Comparison of ENCODE assay signal across 14 mouse cellular contexts in the genomic region with DNA sequence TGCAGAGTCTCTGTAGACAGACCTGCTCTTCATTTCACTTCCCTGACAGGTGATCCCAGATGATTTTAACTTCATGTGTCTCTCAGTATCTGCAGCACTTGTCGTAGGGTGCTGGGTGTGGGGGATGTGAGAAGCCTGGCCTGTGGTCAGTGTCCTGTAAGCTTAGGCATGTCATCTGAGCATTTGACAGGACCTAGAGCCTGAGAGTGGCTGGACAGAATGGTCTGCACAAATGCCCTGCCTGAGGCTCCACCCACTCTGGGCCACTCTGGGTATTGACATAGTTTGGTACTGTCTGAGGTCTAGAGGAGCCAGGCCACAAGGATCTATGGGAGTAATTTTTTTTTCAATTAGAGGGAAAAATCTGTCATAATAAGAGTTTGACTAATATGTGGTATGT. TPM values are rescaled to one million over a fixed set of nuclear protein-coding genes. Genes with fewer than 3 reads are reported as not detected.
DNase-seq lines count a peak whose midpoint lies in the region; ATAC-seq and TF ChIP-seq lines count a peak whose summit lies in the region.
"Had no signal": no experiment of that assay in that cellular context is flagged by ENCODE, and none has a peak within 500 bp of the region (broad histone marks: within the 10 kb centered on the region; RNA-seq: fewer than 3 reads in every experiment).

No protein-coding gene starts in this region.

- H3K4me1 ChIP-seq in intestine, embryonic 14.5 days (replicated peaks; ENCODE audit: control insufficient read depth, insufficient read depth, low read length): 0 out of 2 replicates have a peak, but pooled peaks cover 5% of the 10 kb centered on the region
- H3K4me1 ChIP-seq in intestine, embryonic 16.5 days (ENCODE audit: control insufficient read depth, insufficient read depth, low read length): 0 out of 2 replicates have a peak, but pooled peaks cover 3% of the 10 kb centered on the region
- peaks cover 9% of the 10 kb centered on the region for H3K4me1 ChIP-seq in embryonic facial prominence, embryonic 14.5 days (ENCODE audit: control insufficient read depth, insufficient read depth, low read length)
- no peaks in the 10 kb centered on the region for H3K4me1 ChIP-seq in stomach, postnatal 0 days (replicated peaks; ENCODE audit: control insufficient read depth, insufficient read depth)
- no peaks in the 10 kb centered on the region for H3K4me1 ChIP-seq in midbrain, embryonic 16.5 days (ENCODE audit: control insufficient read depth, insufficient read depth, low read length)

- no peak for TF ChIP-seq CTCF in stomach, postnatal 0 days (IDR thresholded peaks at IDR 0.05; ENCODE audit: low read depth)

- H3K4me3 ChIP-seq in intestine, embryonic 14.5 days (ENCODE audit: low read depth, low read length): no peak overlapping the region
- no peak overlapping the region for H3K4me3 ChIP-seq in intestine, embryonic 16.5 days (ENCODE audit: low read length)
- H3K4me3 ChIP-seq in embryonic facial prominence, embryonic 14.5 days (ENCODE audit: low read depth, low read length): no peak overlapping the region
- no peak overlapping the region for H3K4me3 ChIP-seq in stomach, postnatal 0 days (ENCODE audit: low read depth, low read length)
- H3K4me3 ChIP-seq in midbrain, embryonic 16.5 days (ENCODE audit: low read depth, low read length): no peak overlapping the region

- no peaks in the 10 kb centered on the region for H3K27me3 ChIP-seq in intestine, embryonic 14.5 days (replicated peaks; ENCODE audit: control insufficient read depth, insufficient read depth, low read length)
- H3K27me3 ChIP-seq in intestine, embryonic 16.5 days (replicated peaks; ENCODE audit: control insufficient read depth, insufficient read depth, low read length): no peaks in the 10 kb centered on the region
- H3K27me3 ChIP-seq in embryonic facial prominence, embryonic 14.5 days (replicated peaks; ENCODE audit: control insufficient read depth, insufficient read depth, low read length): no peaks in the 10 kb centered on the region
- no peaks in the 10 kb centered on the region for H3K27me3 ChIP-seq in stomach, postnatal 0 days (ENCODE audit: control insufficient read depth, insufficient read depth, low read length)
- H3K27me3 ChIP-seq in midbrain, embryonic 16.5 days (ENCODE audit: control insufficient read depth, insufficient read depth, low read depth, low read length): no peaks in the 10 kb centered on the region

- no peak overlapping the region for H3K27ac ChIP-seq in intestine, embryonic 14.5 days (ENCODE audit: low read depth)
- H3K27ac ChIP-seq in intestine, embryonic 16.5 days (ENCODE audit: low read length): no peak overlapping the region
- no peak overlapping the region for H3K27ac ChIP-seq in embryonic facial prominence, embryonic 14.5 days (replicated peaks; ENCODE audit: low read depth, low read length)
- no peak overlapping the region for H3K27ac ChIP-seq in stomach, postnatal 0 days (replicated peaks)
- no peak overlapping the region for H3K27ac ChIP-seq in midbrain, embryonic 16.5 days (ENCODE audit: low read length)
- H3K27ac ChIP-seq: hindbrain, embryonic 14.5 days had no signal

- no peak overlapping the region for H3K9ac ChIP-seq in intestine, embryonic 14.5 days (ENCODE audit: low read length)
- no peak overlapping the region for H3K9ac ChIP-seq in intestine, embryonic 16.5 days (ENCODE audit: low read depth, low read length)
- H3K9ac ChIP-seq in embryonic facial prominence, embryonic 14.5 days (ENCODE audit: low read depth, low read length): no peak overlapping the region
- no peak overlapping the region for H3K9ac ChIP-seq in stomach, postnatal 0 days (ENCODE audit: low read length)
- H3K9ac ChIP-seq in midbrain, embryonic 16.5 days (ENCODE audit: low read depth, low read length): no peak overlapping the region
- H3K9ac ChIP-seq: hindbrain, embryonic 14.5 days had no signal

- 92% methylated on average over 1 of the region's 1 CpGs for WGBS in intestine, embryonic 14.5 days
- WGBS in intestine, embryonic 16.5 days: 94% methylated on average over 1 of the region's 1 CpGs
- 95% methylated on average over 1 of the region's 1 CpGs for WGBS in embryonic facial prominence, embryonic 14.5 days
- 97% methylated on average over 1 of the region's 1 CpGs for WGBS in stomach, postnatal 0 days
- 100% methylated on average over 1 of the region's 1 CpGs for WGBS in midbrain, embryonic 16.5 days

- no peak for DNase-seq in intestine, embryonic 14.5 days (ENCODE audit: low spot score)
- peak; percentile 15 for DNase-seq in urinary bladder, adult 2 months (ENCODE audit: low spot score)
- no peak for DNase-seq in urinary bladder, adult 18-20 months (ENCODE audit: low spot score in 2 of 2)
- DNase-seq in embryonic facial prominence, embryonic 14.5 days (ENCODE audit: low spot score): no peak
- DNase-seq in stomach, postnatal 0 days (ENCODE audit: low spot score): no peak
- no peak for DNase-seq in right cerebral cortex, postnatal 10 days (ENCODE audit: low spot score in 2 of 2)
- DNase-seq: cerebellum, adult 9-11 months; kidney, postnatal 4 days; midbrain, embryonic 14.5 days; right cerebral cortex, postnatal 4 days; thymus, adult 2 months had no signal

- TF ChIP-seq EP300 in stomach, postnatal 0 days (optimal IDR thresholded peaks at IDR 0.05): no peak

- no peak for ATAC-seq in intestine, embryonic 14.5 days (replicated peaks; ENCODE audit: low FRiP score, low TSS enrichment, low read depth)
- ATAC-seq in intestine, embryonic 16.5 days: no peak
- no peak for ATAC-seq in embryonic facial prominence, embryonic 14.5 days (ENCODE audit: low read depth)
- ATAC-seq in stomach, postnatal 0 days (ENCODE audit: low FRiP score, low TSS enrichment): no peak
- no peak for ATAC-seq in midbrain, embryonic 16.5 days

- peak overlapping the region; percentile 73; the same call in 1 of the 2 replicates for H3K4me2 ChIP-seq in intestine, embryonic 14.5 days (ENCODE audit: low read length)
- no peak overlapping the region for H3K4me2 ChIP-seq in intestine, embryonic 16.5 days (ENCODE audit: low read depth, low read length)
- H3K4me2 ChIP-seq in embryonic facial prominence, embryonic 14.5 days (ENCODE audit: low read depth, low read length): peak overlapping the region; percentile 67
- peak overlapping the region; percentile 61; the same call in 1 of the 2 replicates for H3K4me2 ChIP-seq in stomach, postnatal 0 days (replicated peaks; ENCODE audit: low read depth)
- no peak overlapping the region for H3K4me2 ChIP-seq in midbrain, embryonic 16.5 days (ENCODE audit: low read length)

- no peaks in the 10 kb centered on the region for H3K9me3 ChIP-seq in intestine, embryonic 14.5 days (ENCODE audit: control insufficient read depth, low read length)
- no peaks in the 10 kb centered on the region for H3K9me3 ChIP-seq in intestine, embryonic 16.5 days (ENCODE audit: control insufficient read depth, low read length)
- 0 out of 2 replicates have a peak, but pooled peaks cover 3% of the 10 kb centered on the region for H3K9me3 ChIP-seq in embryonic facial prominence, embryonic 14.5 days (ENCODE audit: control insufficient read depth, low read length)
- H3K9me3 ChIP-seq in stomach, postnatal 0 days (ENCODE audit: control insufficient read depth, low read length): no peaks in the 10 kb centered on the region
- H3K9me3 ChIP-seq in midbrain, embryonic 16.5 days (replicated peaks; ENCODE audit: control insufficient read depth, low read length, poor library complexity, severe bottlenecking): 0 out of 2 replicates have a peak, but pooled peaks cover 4% of the 10 kb centered on the region

- H3K36me3 ChIP-seq in intestine, embryonic 14.5 days (ENCODE audit: control insufficient read depth, insufficient read depth, low read length): no peaks in the 10 kb centered on the region
- H3K36me3 ChIP-seq in intestine, embryonic 16.5 days (ENCODE audit: control insufficient read depth, insufficient read depth, low read length): no peaks in the 10 kb centered on the region
- H3K36me3 ChIP-seq in embryonic facial prominence, embryonic 14.5 days (ENCODE audit: control insufficient read depth, insufficient read depth, low read length): no peaks in the 10 kb centered on the region
- no peaks in the 10 kb centered on the region for H3K36me3 ChIP-seq in stomach, postnatal 0 days (ENCODE audit: control insufficient read depth, insufficient read depth, low read length)
- no peaks in the 10 kb centered on the region for H3K36me3 ChIP-seq in midbrain, embryonic 16.5 days (ENCODE audit: control insufficient read depth, insufficient read depth, low read length)

RNA-seq across cellular contexts. Expression of a gene that starts 0.9 kb away (rescaled TPM):
- polyA plus RNA-seq in intestine, embryonic 14.5 days (2014; fragmentation: Nextera tagmentation; extraction: Ambion mirVana): 7.2 and 8.7 TPM in 2 replicates
- polyA plus RNA-seq in intestine, embryonic 16.5 days (2015; fragmentation: Nextera tagmentation; extraction: Ambion mirVana): 5.4 and 5.9 TPM in 2 replicates
- 3.4 and 3.9 TPM in 2 replicates for polyA plus RNA-seq in urinary bladder, adult 2 months (2012; rRNA removed)
- 6.5 and 6.7 TPM in 2 replicates for polyA plus RNA-seq in embryonic facial prominence, embryonic 14.5 days (2014; fragmentation: Nextera tagmentation; extraction: Ambion mirVana)
- 5.5 TPM in 2 replicates for polyA plus RNA-seq in stomach, postnatal 0 days (2015; fragmentation: Nextera tagmentation; extraction: Ambion mirVana)
- 0.85 and 0.98 TPM in 2 replicates for polyA plus RNA-seq in midbrain, embryonic 16.5 days (2015; fragmentation: Nextera tagmentation; extraction: Ambion mirVana)

Comparison
In these comparisons a context has a peak if more than half of its experiments do, and no peak if none do; other contexts are left out.
1. H3K4me2 ChIP-seq: peak in intestine, embryonic 14.5 days (single experiment), embryonic facial prominence, embryonic 14.5 days (single experiment) and stomach, postnatal 0 days (single experiment); none in intestine, embryonic 16.5 days (single experiment) and midbrain, embryonic 16.5 days (single experiment).